Mouse (Mus musculus) stomach, embryonic 16.5 days (tissue): ENCODE results near the gene Rp9. TPM values are rescaled to one million over a fixed set of nuclear protein-coding genes. Genes with fewer than 3 reads are reported as not detected.
"Not testable (repeated sequence)": the region's sequence is repeated elsewhere in the genome, so short reads cannot be mapped to it uniquely, and the experiment has no call there.

Source experiments
- ATAC-seq: fragments of 200-750 bp; cut with Nextera tagmentation; 2 replicates; pipeline ENCODE4 v1.8.0; 2017; ENCODE audit warnings: moderate number of reproducible peaks, moderate TSS enrichment; ENCODE audit not compliant: insufficient read depth, low FRiP score
- H3K27ac ChIP-seq: fragments of 300-500 bp; sonication (generic); 2 replicates; pipeline ENCODE4 v1.5.1; 2014; ENCODE audit warnings: low read length
- H3K27me3 ChIP-seq: fragments of 300-500 bp; sonication (generic); 2 replicates; pipeline ENCODE4 v1.6.1; 2014; ENCODE audit warnings: low read length, control low read depth, mixed read lengths; ENCODE audit not compliant: control insufficient read depth, insufficient read depth
- H3K36me3 ChIP-seq: fragments of 300-500 bp; sonication (generic); 2 replicates; pipeline ENCODE4 v1.6.1; 2014; ENCODE audit warnings: low read length; ENCODE audit not compliant: control insufficient read depth, insufficient read depth
- H3K4me1 ChIP-seq: fragments of 300-500 bp; sonication (generic); 2 replicates; pipeline ENCODE4 v1.6.1; 2014; ENCODE audit warnings: low read length, control low read depth, mixed read lengths; ENCODE audit not compliant: control insufficient read depth, insufficient read depth
- H3K4me2 ChIP-seq: fragments of 300-500 bp; sonication (generic); 2 replicates; pipeline ENCODE4 v1.6.1; 2014; ENCODE audit warnings: low read depth, low read length, mixed read lengths
- H3K4me3 ChIP-seq: fragments of 300-500 bp; sonication (generic); replicated peaks from 2 replicates; pipeline ENCODE4 v1.5.1; 2014; ENCODE audit warnings: mild to moderate bottlenecking, low read length
- H3K9ac ChIP-seq: fragments of 300-500 bp; sonication (generic); 2 replicates; pipeline ENCODE4 v1.6.1; 2014; ENCODE audit warnings: low read length
- H3K9me3 ChIP-seq: fragments of 300-500 bp; sonication (generic); replicated peaks from 2 replicates; pipeline ENCODE4 v1.6.1; 2016; ENCODE audit warnings: low read length, control low read depth; ENCODE audit not compliant: control insufficient read depth
- WGBS: fragments of 180-500 bp; shearing (Covaris S2); extraction: QIAGEN DNeasy Blood & Tissue Kit; methylation state at CpG from one replicate; pipeline ENCODE4 v1.1.7; 2014; 5-methylcytosine and 5-hydroxymethylcytosine counted together
- polyA plus RNA-seq: library from polyadenylated mRNA; unstranded; fragments of >200 nt; fragmentation: Nextera tagmentation; extraction: Ambion mirVana; gene quantifications from 2 replicates; pipeline ENCODE4 v1.2.1, GENCODE M21; 2015

Gene Rp9
- polyA plus RNA-seq, 1 experiment from 2014 or later: 56.8 TPM

DNA sequence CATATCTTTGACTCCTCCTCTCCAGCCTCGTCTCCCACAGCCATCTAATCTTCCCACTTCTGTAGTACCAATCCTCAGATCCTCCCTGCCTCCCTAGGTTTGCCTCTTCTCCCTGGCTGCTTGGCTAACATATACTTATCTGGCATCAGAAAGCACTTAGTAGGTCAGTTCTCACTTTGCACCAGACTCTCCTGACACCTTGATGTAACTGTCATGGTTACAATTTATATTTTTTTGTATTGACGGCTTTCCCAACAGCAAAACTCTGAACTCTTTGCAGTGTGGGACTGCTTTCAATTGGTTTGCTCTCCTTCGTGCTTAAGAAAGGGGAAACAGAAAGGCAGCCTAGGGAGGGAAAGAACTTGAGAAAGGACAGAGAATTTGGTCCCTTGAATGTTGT lies 53.4 kb downstream of the Rp9 start:
- Histone ChIP-seq H3K9ac (no peak overlapping the region), H3K4me2 (no peak overlapping the region), H3K4me1 (no peaks in the 10 kb centered on the region), H3K36me3 (no peaks in the 10 kb centered on the region), H3K4me3 (no peak overlapping the region), H3K9me3 (no peaks in the 10 kb centered on the region), H3K27me3 (no peaks in the 10 kb centered on the region; the same call in 1 of the 2 replicates), H3K27ac (no peak overlapping the region)
- ATAC-seq: no peak
- 72% methylated on average over 3 of the region's 3 CpGs for WGBS

GRCm38 (mm10) chr9:22411002-22411857 lies 58.3 kb downstream of the Rp9 start, which contains the start of gene 9530077C05Rik:
Gene 9530077C05Rik, plus strand, starts transcription at chr9:22411513.
- Histone ChIP-seq H3K36me3 (no peaks in the 10 kb centered on the region), H3K9ac (peak within 1 kb of the TSS; percentile 81), H3K27me3 (no peaks in the 10 kb centered on the region), H3K4me2 (peak within 1 kb of the TSS; percentile 91), H3K4me3 (peak within 1 kb of the TSS; percentile 64), H3K9me3 (no peaks in the 10 kb centered on the region), H3K4me1 (no peaks in the 10 kb centered on the region), H3K27ac (no peak within 1 kb of the TSS)
- under 1% methylated on average over 43 of the region's 43 CpGs for WGBS
- peak; percentile 99 for ATAC-seq

GRCm38 (mm10) chr9:22409501-22409900 lies 60.0 kb downstream of the Rp9 start:
- Histone ChIP-seq H3K9ac (no peak overlapping the region), H3K36me3 (no peaks in the 10 kb centered on the region), H3K4me3 (no peak overlapping the region), H3K4me2 (no peak overlapping the region), H3K4me1 (no peaks in the 10 kb centered on the region), H3K27me3 (no peaks in the 10 kb centered on the region), H3K27ac (no peak overlapping the region), H3K9me3 (no peaks in the 10 kb centered on the region)
- WGBS: 63% methylated on average over 7 of the region's 7 CpGs
- ATAC-seq: no peak

GRCm38 (mm10) chr9:22408344-22408743 lies 61.2 kb downstream of the Rp9 start:
- H3K27ac ChIP-seq, ATAC-seq, H3K27me3 ChIP-seq, H3K4me3 ChIP-seq, H3K9me3 ChIP-seq, H3K9ac ChIP-seq, H3K36me3 ChIP-seq, H3K4me1 ChIP-seq, H3K4me2 ChIP-seq: not testable (repeated sequence)
- WGBS: 15% methylated on average over 4 of the region's 4 CpGs

- H3K9me3 ChIP-seq, H3K4me1 ChIP-seq, H3K36me3 ChIP-seq, H3K4me2 ChIP-seq, H3K4me3 ChIP-seq, H3K27me3 ChIP-seq, H3K27ac ChIP-seq, H3K9ac ChIP-seq, ATAC-seq: not testable (repeated sequence)
- 66% methylated on average over 4 of the region's 4 CpGs for WGBS
These were observed 61.9 kb downstream of the Rp9 start for GRCm38 (mm10) chr9:22407633-22408032.

GRCm38 (mm10) chr9:22405414-22405813 lies 64.1 kb downstream of the Rp9 start:
- Histone ChIP-seq H3K9me3 (no peaks in the 10 kb centered on the region), H3K27me3 (no peaks in the 10 kb centered on the region), H3K36me3 (no peaks in the 10 kb centered on the region), H3K4me3 (no peak overlapping the region), H3K27ac (peak overlapping the region; percentile 43; the same call in 1 of the 2 replicates), H3K9ac (no peak overlapping the region), H3K4me2 (no peak overlapping the region), H3K4me1 (no peaks in the 10 kb centered on the region)
- 63% methylated on average over 3 of the region's 3 CpGs for WGBS
- no peak for ATAC-seq

- not testable (repeated sequence) for H3K27me3 ChIP-seq, H3K4me1 ChIP-seq, H3K27ac ChIP-seq, H3K4me3 ChIP-seq, ATAC-seq, H3K9ac ChIP-seq, H3K4me2 ChIP-seq, H3K36me3 ChIP-seq, H3K9me3 ChIP-seq
- WGBS: 71% methylated on average over 2 of the region's 2 CpGs
These were observed 66.0 kb downstream of the Rp9 start for GRCm38 (mm10) chr9:22403501-22403900.

DNA sequence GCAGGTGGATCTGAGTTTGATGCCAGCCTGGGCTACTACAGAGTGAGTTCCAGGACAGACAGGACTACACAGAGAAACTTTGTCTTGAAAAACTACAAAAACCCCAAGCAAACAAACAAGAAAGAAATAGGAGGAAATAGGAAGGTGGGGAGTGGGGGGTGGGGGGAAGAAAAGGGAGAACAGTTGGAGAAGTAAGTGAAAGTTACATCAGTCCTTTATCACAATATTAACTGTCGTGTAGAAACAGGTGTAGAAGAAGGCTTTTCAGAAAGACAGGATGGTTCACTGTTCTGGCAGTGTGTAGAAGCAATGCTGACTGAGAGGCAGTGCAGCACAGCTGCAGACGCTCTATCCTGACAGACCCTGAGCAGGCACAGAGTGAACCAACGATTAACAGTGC lies 66.6 kb downstream of the Rp9 start:
- no peak for ATAC-seq
- H3K27ac ChIP-seq: no peak overlapping the region
- no peak overlapping the region for H3K4me3 ChIP-seq
- H3K4me2 ChIP-seq: no peak overlapping the region
- no peaks in the 10 kb centered on the region for H3K36me3 ChIP-seq
- no peak overlapping the region for H3K9ac ChIP-seq
- no peaks in the 10 kb centered on the region for H3K27me3 ChIP-seq
- H3K9me3 ChIP-seq: no peaks in the 10 kb centered on the region
- WGBS: 49% methylated on average over 3 of the region's 3 CpGs
- no peaks in the 10 kb centered on the region for H3K4me1 ChIP-seq

- no peaks in the 10 kb centered on the region for H3K36me3 ChIP-seq
- no peaks in the 10 kb centered on the region for H3K9me3 ChIP-seq
- H3K4me2 ChIP-seq: no peak overlapping the region
- H3K9ac ChIP-seq: no peak overlapping the region
- ATAC-seq: no peak
- no peaks in the 10 kb centered on the region for H3K27me3 ChIP-seq
- 83% methylated on average over 6 of the region's 6 CpGs for WGBS
- H3K4me1 ChIP-seq: no peaks in the 10 kb centered on the region
- no peak overlapping the region for H3K4me3 ChIP-seq
- H3K27ac ChIP-seq: no peak overlapping the region
These were observed 67.5 kb downstream of the Rp9 start for GRCm38 (mm10) chr9:22402001-22402400.
